Mouse (Mus musculus) c-Kit-negative CD71-positive TER-119-positive erythroid progenitor cells, embryonic 14.5 days (primary cell): ENCODE data around the gene Elmo1.

Experiments
- DNase-seq: peaks from one replicate; pipeline ENCODE4 v3.0.0-alpha.2; 2013; ENCODE audit warnings: low read depth, low spot score

Gene Elmo1

GRCm38 (mm10) chr13:20205746-20206145 lies 115.3 kb downstream of the Elmo1 start:
- no peak for DNase-seq

- DNase-seq: no peak
Measured at GRCm38 (mm10) chr13:20207126-20207525, 116.7 kb downstream of the Elmo1 start.

- DNase-seq: no peak
Measured at GRCm38 (mm10) chr13:20207950-20208642, 117.7 kb downstream of the Elmo1 start.

GRCm38 (mm10) chr13:20208867-20209266 lies 118.5 kb downstream of the Elmo1 start:
- DNase-seq: no peak

GRCm38 (mm10) chr13:20211780-20212179 lies 121.4 kb downstream of the Elmo1 start:
- DNase-seq: no peak

GRCm38 (mm10) chr13:20212665-20213064 lies 122.3 kb downstream of the Elmo1 start:
- DNase-seq: no peak

GRCm38 (mm10) chr13:20213861-20214260 lies 123.5 kb downstream of the Elmo1 start:
- DNase-seq: no peak

GRCm38 (mm10) chr13:20217453-20218090 lies 127.2 kb downstream of the Elmo1 start:
- DNase-seq: no peak

GRCm38 (mm10) chr13:20218126-20218525 lies 127.7 kb downstream of the Elmo1 start:
- DNase-seq: no peak

GRCm38 (mm10) chr13:20220414-20220813 lies 130.0 kb downstream of the Elmo1 start:
- no peak for DNase-seq

- DNase-seq: no peak
Measured at GRCm38 (mm10) chr13:20227923-20228705, 137.7 kb downstream of the Elmo1 start.

- DNase-seq: no peak
Measured at GRCm38 (mm10) chr13:20231837-20232728, 141.7 kb downstream of the Elmo1 start.

GRCm38 (mm10) chr13:20233707-20234106 lies 143.3 kb downstream of the Elmo1 start:
- no peak for DNase-seq

- no peak for DNase-seq
Measured at GRCm38 (mm10) chr13:20237615-20238014, 147.2 kb downstream of the Elmo1 start.

- DNase-seq: no peak
Measured at GRCm38 (mm10) chr13:20238146-20238545, 147.8 kb downstream of the Elmo1 start.

GRCm38 (mm10) chr13:20238743-20239142 lies 148.3 kb downstream of the Elmo1 start:
- no peak for DNase-seq

GRCm38 (mm10) chr13:20250069-20250668 lies 159.8 kb downstream of the Elmo1 start:
- no peak for DNase-seq

GRCm38 (mm10) chr13:20254911-20255310 lies 164.5 kb downstream of the Elmo1 start:
- DNase-seq: no peak

GRCm38 (mm10) chr13:20255380-20255779 lies 165.0 kb downstream of the Elmo1 start:
- DNase-seq: no peak

GRCm38 (mm10) chr13:20256613-20257012 lies 166.2 kb downstream of the Elmo1 start:
- no peak for DNase-seq
